Mouse (Mus musculus): ENCODE results near the gene Rimbp2.
A peak's percentile ranks its signal among the peaks of the same experiment; 100 is the strongest.
"Not testable (repeated sequence)": the region's sequence is repeated elsewhere in the genome, so short reads cannot be mapped to it uniquely, and the experiment has no call there.

Gene Rimbp2

GRCm38 (mm10) chr5:128953278-128954070 is at the start of gene Rimbp2:
Gene Rimbp2, minus strand, starts transcription at chr5:128953486.
- DNase-seq (ENCODE audit: low spot score), result no peak

- DNase-seq (ENCODE audit: low spot score), result no peak
These were observed 49.3 kb upstream of the Rimbp2 start for GRCm38 (mm10) chr5:129002571-129003011.

GRCm38 (mm10) chr5:129000706-129001468 is 47.6 kb upstream of the Rimbp2 start:
- no peak for DNase-seq (ENCODE audit: low spot score)

GRCm38 (mm10) chr5:128987141-128987954 is 34.1 kb upstream of the Rimbp2 start:
- no peak for DNase-seq (ENCODE audit: low spot score)

DNA sequence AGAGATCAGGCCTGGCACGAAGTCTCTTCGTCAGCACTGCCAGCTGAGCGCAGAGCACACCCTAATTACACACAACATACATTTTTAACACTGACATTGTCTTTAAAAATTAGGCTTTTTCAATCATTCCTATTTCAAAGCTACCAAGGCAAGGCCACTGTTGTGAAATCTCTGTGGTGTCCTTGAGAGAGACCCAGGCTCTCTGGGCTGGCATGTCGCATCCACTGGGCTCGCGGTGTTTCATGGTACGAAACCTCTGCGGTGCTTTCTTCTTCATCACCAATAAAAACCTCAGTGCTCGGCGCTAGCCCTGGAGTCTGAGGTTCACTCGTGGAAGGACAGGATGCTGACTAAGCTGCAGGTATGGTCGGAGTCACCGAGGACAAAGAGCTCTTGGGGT is 32.7 kb upstream of the Rimbp2 start:
- DNase-seq (ENCODE audit: low spot score), result no peak

- no peak for DNase-seq (ENCODE audit: low spot score)
These were observed 31.2 kb upstream of the Rimbp2 start for GRCm38 (mm10) chr5:128984536-128984935.

GRCm38 (mm10) chr5:128981607-128982006 is 28.3 kb upstream of the Rimbp2 start:
- DNase-seq (ENCODE audit: low spot score), result peak; percentile 64

DNA sequence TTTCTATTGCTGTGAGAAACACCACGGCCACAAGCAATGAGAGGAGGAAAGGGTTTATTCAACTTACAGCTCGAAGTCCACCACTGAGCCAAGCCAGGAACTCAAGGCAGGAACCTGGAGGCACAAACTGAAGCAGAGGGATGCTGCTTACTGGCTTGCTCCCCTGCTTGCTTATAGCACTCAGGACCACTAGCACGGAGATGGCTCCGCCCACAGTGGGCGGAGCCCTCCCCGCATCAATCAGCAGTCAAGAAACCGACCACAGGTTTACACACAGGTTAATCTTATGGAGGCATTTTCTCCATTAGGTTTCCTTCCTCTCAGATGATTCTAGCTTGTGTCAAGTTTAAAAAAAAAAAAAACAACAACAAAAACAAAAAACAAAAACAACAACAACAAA is 27.6 kb upstream of the Rimbp2 start:
- no peak for DNase-seq (ENCODE audit: low spot score)

- DNase-seq (ENCODE audit: low spot score), result no peak
These were observed 25.7 kb upstream of the Rimbp2 start for GRCm38 (mm10) chr5:128978957-128979356.

DNA sequence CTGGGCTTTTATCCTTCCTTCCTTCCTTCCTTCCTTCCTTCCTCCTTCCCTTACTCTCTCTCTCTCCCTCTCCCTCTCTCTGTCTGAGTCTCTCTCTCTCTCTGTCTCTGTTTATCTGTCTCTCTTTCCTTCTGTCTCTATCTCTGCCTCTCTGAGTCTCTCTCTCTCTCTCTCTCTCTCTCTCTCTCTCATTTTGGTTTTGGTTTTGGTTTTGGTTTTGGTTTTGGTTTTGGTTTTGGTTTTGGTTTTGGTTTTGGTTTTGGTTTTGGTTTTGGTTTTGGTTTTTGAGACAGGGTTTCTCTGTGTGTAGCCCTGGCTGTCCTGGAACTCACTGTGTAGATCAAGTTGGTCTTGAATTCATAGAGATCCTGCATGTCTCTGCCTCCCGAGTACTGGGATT is 24.2 kb upstream of the Rimbp2 start:
- not testable (repeated sequence) for DNase-seq (ENCODE audit: low spot score)

DNA sequence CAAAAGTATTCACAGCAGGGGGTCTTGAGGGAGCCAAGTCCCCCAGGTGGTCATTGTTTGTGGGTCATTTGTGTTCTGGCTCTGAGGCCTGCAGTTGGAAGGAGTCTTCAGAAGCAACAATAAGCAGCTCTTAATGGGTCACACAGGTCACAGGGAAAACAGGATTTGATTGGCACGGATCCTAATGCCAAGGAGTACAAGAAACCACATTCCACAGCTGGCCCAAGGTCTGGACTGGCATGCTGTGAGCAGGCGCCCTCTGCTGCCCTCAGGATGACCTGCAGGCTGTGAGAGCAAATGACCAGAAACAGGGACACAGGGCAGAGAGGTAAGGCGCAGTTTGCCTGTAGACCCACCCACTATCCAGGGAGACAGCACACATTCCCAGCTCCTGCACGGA is 23.0 kb upstream of the Rimbp2 start:
- DNase-seq (ENCODE audit: low spot score), result no peak

DNA sequence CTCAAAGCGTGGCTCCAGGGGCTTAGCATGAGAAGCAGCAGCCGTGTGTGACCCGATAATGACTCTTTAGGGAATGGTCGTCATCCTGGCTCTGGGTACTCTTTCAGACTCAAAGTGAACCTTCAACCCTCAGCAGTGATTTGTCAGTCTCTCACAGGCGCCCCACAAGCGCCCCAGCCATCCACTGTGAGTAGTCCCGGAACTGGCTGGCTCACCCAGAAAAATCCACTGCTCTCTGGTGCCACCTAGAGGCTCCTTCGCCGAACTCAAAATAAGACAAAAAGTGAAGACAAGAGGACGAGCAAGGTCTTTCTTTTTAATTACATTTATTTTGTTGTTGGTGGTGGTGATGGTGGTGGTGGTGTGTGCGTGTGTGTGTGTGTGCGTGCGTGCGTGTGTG is 18.0 kb upstream of the Rimbp2 start:
- DNase-seq (ENCODE audit: low spot score), result peak; percentile 60

GRCm38 (mm10) chr5:128970878-128971277 is 17.6 kb upstream of the Rimbp2 start:
- DNase-seq (ENCODE audit: low spot score), result no peak

DNA sequence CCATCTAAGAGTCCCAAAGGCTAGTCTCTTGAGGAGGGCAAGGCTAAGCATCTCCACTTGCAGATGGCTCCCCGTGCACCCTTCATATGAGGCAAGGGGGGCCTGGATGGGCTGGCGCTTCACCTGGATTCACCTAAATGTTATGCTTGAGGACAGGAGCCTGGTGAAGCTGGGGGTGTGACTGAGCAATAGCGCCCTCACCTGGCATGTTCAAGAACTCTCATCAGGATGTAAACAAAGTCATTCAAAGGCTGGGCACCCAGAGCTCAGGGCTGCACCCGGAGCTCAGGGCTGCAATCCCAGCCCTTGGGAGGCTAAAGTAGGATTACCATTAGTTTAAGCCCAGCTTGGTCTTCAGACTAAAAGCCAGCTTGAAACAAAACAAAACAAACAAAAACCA is 11.1 kb upstream of the Rimbp2 start:
- DNase-seq (ENCODE audit: low spot score), result no peak

DNA sequence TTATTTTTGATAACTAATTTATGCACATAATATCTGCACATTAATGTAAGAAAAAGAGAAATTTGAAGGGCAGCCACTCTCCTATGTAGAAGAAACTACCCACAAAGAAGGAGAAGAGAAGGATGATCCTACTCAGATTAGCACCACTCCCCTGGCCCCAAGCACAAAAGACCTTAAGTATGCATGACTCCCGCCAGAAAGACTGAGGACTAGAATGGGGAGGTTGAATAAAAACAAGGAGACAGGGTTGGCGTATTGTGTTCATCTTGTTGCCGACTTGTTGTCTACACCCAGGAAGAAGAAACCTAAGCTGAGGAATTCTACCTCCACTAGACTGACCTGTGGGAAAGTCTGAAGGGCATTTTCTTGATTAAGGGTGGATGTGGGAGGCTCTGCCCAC is 5.6 kb upstream of the Rimbp2 start:
- no peak for DNase-seq (ENCODE audit: low spot score)

DNA sequence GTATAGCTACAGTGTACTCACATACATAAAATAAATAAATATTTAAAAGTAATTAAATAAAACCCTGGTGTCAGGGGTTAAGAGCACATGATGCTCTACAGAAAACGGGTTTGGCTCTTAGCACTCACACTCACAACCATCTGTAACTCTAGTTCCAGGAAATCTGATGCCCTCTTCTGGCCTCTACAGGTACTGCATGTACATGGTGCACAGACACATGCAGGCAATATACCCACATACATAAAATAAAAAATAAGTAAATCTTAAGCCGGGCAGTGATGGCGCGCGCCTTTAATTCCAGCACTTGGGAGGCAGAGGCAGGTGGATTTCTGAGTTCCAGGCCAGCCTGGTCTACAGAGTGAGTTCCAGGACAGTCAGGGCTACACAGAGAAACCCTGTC is 1.1 kb upstream of the Rimbp2 start:
- DNase-seq (ENCODE audit: low spot score), result not testable (repeated sequence)

DNA sequence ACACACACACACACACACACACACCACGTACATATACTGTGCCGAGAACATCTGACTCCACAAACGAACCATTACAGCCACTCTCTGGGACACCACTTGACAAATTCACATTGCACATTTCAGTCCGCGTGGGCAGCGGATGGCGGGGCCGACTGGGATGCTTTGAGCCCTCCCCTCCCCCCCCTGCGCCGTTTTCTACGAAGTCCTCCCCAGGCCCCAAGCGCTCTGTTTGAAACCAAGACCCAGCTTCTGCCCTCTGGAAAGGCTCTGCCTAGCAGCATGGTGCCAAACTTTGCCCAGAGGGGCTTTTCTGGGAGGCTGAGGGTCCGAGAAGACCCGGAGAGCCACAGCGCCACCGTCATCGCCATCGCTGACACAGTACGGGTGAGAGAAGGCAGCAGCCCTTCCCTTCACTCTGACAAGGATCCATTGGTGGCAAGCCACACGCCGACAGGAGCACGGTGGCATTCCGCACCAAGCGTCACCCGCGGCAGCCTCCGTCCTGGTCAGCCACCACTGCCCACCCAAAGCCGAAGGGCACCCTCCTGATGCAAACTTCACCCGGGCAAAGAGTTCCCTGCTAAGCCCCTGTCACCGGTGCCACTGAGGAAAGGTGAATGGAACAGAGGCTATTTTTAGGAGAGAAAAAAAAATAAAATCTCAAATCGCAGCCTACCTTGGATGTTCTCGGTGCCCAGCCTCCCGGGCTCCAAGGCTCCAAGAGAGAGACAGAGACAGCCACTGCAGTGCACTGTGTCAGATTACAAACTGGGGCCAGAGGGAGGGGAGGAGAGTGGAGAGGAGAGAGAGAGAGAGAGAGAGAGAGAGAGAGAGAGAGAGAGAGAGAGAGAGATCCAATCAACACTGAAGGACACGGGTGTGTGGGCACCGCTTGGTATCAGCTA is 743 bp downstream of the Rimbp2 start:
- DNase-seq (ENCODE audit: low spot score), result no peak

DNA sequence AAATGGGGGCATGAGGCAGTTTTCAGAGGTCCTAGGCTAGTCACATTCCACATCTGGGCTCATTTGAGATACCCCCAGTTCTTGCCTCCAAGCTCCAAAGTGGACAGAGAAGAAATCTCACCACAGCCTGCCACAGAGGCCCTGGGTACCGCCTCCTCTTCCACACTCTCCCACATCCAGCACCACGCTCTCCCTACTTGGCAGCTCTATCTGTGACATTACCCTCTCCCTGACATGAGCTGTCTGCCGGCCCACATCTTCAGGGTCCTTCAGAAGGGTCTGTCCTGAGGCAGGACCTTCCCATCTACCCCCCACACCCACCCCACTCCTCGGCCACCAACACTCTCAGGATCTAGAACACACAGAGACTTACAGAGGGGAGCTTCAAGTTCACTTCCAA is 1.8 kb downstream of the Rimbp2 start:
- DNase-seq (ENCODE audit: low spot score), result no peak

- peak; percentile 11 for DNase-seq (ENCODE audit: low spot score)
These were observed 6.2 kb downstream of the Rimbp2 start for GRCm38 (mm10) chr5:128947093-128947492.

DNA sequence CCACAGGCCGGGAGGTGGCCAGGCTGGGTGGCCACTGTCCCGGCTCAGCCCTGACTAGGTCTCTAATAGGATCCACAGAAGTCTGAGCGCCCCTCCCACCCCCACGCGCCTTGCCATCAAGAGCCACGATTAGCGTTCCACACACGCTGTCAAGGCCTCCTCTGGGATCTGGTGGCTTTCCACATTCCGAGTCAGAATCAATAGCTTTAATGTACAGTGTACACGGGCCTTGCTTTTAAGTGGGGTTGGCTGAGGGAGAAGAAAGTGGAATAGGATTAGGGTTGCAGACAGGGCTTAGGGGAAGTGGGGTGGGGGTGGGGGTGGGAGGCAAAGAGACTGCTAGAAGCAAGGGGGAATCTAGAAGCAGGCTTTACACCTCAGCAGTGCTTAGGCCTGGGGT is 12.8 kb downstream of the Rimbp2 start:
- no peak for DNase-seq (ENCODE audit: low spot score)

DNA sequence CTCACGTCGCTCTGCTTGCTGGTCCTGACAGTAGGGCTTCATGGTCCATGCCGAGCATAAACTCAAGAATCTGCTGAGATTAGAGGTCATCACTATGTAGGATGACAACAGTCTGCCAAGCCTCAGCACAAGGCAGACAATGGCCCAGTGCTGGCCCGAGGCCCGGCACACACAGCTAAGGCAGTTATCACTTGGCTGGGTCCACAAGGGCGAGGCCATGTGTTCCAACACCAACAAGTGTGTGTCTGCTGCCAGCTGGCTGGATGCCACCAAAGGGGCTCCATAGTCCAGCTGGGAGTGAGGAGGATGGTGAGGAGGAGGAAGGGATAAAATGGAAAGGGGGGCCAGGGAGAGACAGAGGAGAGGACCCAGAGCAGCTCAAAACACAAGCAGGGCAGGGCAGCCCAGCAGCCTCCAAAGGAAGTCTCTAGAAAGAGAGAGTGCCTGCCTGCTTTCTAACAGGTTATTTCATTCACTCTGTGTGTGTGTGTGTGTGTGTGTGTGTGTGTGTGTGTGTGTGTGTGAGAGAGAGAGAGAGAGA is 17.9 kb downstream of the Rimbp2 start:
- no peak for DNase-seq (ENCODE audit: low spot score)

Data from T-cell, adult 2 months (primary cell).